27 mouse cellular contexts compared by ENCODE assay signal in the genomic region with DNA sequence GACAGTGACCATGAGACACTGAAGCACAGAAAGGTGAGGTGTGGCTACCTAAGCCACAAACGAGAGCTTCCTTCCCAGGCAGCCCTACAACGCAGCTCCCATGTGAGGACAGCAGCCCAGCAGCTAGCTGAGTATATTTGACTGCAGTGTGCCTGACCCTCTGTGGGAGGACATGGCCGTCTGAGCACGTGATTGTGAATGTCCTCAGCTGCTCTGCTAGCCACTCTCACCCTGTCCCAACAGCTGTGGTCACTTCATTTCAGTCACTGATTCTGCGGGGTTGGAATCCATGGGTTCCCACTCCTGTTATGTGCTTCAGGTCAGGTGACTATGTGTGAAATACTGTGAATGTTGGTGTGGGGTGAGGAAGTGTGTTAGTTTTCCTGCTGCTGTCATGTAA. TPM values are rescaled to one million over a fixed set of nuclear protein-coding genes. Genes with fewer than 3 reads are reported as not detected.
DNase-seq lines count a peak whose midpoint lies in the region; ATAC-seq and TF ChIP-seq lines count a peak whose summit lies in the region.
"Had no signal": no experiment of that assay in that cellular context is flagged by ENCODE, and none has a peak within 500 bp of the region (broad histone marks: within the 10 kb centered on the region; RNA-seq: fewer than 3 reads in every experiment).

No protein-coding gene starts in this region.

- WGBS in kidney, embryonic 14.5 days: 50% methylated on average over 5 of the region's 5 CpGs
- 46% methylated on average over 5 of the region's 5 CpGs for WGBS in kidney, adult 2 months
- WGBS in lung, embryonic 16.5 days: 57% methylated on average over 5 of the region's 5 CpGs

- peaks cover 5% of the 10 kb centered on the region for H3K79me2 ChIP-seq in myocyte (ENCODE audit: control insufficient read depth, insufficient read depth)

- no peak overlapping the region for H3K9ac ChIP-seq in kidney, embryonic 14.5 days (ENCODE audit: low read depth, low read length)
- H3K9ac ChIP-seq in lung, embryonic 16.5 days (ENCODE audit: low read length): no peak overlapping the region
- H3K9ac ChIP-seq: embryonic facial prominence, embryonic 13.5 days; hindbrain, embryonic 12.5 days; limb, embryonic 12.5 days; neural tube, embryonic 15.5 days; stomach, embryonic 15.5 days had no signal

- DNase-seq in kidney, adult 2 months: no peak
- no peak for DNase-seq in lung, postnatal 25 days (ENCODE audit: low spot score)
- peak; percentile 48 for DNase-seq in kidney, postnatal 14 days
- DNase-seq in gastrocnemius, adult 8-10 months (ENCODE audit: low spot score in 2 of 2): no peak
- DNase-seq: adrenal gland, postnatal 14 days; cerebellum, adult 11-12 months; cerebellum, adult 9-11 months; embryo, embryonic 11 days; heart, postnatal 36 days; midbrain, embryonic 14.5 days; right cerebral cortex, postnatal 25 days; thymus, postnatal 14 days had no signal

- H3K4me1 ChIP-seq in kidney, embryonic 14.5 days (ENCODE audit: control insufficient read depth, insufficient read depth, low read length): 0 out of 2 replicates have a peak, but pooled peaks cover 5% of the 10 kb centered on the region
- H3K4me1 ChIP-seq in kidney, adult 2 months (ENCODE audit: control insufficient read depth, insufficient read depth, low read length): no peaks in the 10 kb centered on the region; the same call in 1 of the 2 replicates
- H3K4me1 ChIP-seq in lung, embryonic 16.5 days (replicated peaks; ENCODE audit: control insufficient read depth, insufficient read depth, low read length): peaks cover 10% of the 10 kb centered on the region

- no peak overlapping the region for H3K27ac ChIP-seq in kidney, embryonic 14.5 days (ENCODE audit: low read depth, low read length)
- H3K27ac ChIP-seq in kidney, adult 2 months (ENCODE audit: insufficient read depth, low read depth, low read length): no peak overlapping the region
- H3K27ac ChIP-seq in lung, embryonic 16.5 days (ENCODE audit: low read length): no peak overlapping the region
- H3K27ac ChIP-seq: embryonic facial prominence, embryonic 13.5 days; gastrocnemius, adult 2 months; hindbrain, embryonic 12.5 days; limb, embryonic 12.5 days; neural tube, embryonic 15.5 days; stomach, embryonic 15.5 days had no signal

- no peak overlapping the region for H3ac ChIP-seq in myocyte (ENCODE audit: control insufficient read depth, insufficient read length)

- no peak overlapping the region for H3K4me2 ChIP-seq in kidney, embryonic 14.5 days (replicated peaks; ENCODE audit: low read depth, low read length)
- no peak overlapping the region for H3K4me2 ChIP-seq in lung, embryonic 16.5 days (ENCODE audit: low read depth, low read length)
- peak overlapping the region; percentile 24 for H3K4me2 ChIP-seq in myocyte (ENCODE audit: low read depth)
- H3K4me2 ChIP-seq: embryonic facial prominence, embryonic 13.5 days; heart, embryonic 11.5 days; hindbrain, embryonic 12.5 days; limb, embryonic 12.5 days; liver, embryonic 11.5 days; neural tube, embryonic 15.5 days; stomach, embryonic 15.5 days had no signal

- no peak overlapping the region for H3K4me3 ChIP-seq in kidney, embryonic 14.5 days (ENCODE audit: low read length)
- H3K4me3 ChIP-seq in kidney, adult 2 months (ENCODE audit: insufficient read depth, low read depth, low read length): no peak overlapping the region
- H3K4me3 ChIP-seq in lung, embryonic 16.5 days (ENCODE audit: low read length): no peak overlapping the region
- no peak overlapping the region for H3K4me3 ChIP-seq in myocyte
- H3K4me3 ChIP-seq: embryonic facial prominence, embryonic 13.5 days; erythroblast, embryonic 14.5 days; gastrocnemius, adult 2 months; hindbrain, embryonic 12.5 days; limb, embryonic 12.5 days; neural tube, embryonic 15.5 days; stomach, embryonic 15.5 days had no signal

- TF ChIP-seq CTCF in kidney, adult 2 months (conservative IDR thresholded peaks at IDR 0.05; ENCODE audit: insufficient read depth, insufficient read length, low read depth, low read length): no peak

- no peak for TF ChIP-seq POLR2A in kidney, adult 2 months (IDR thresholded peaks at IDR 0.05; ENCODE audit: low read depth, low read length)
- peak; percentile 26 for TF ChIP-seq POLR2A in myocyte (IDR thresholded peaks at IDR 0.05; ENCODE audit: insufficient read length, low read depth)

- H3K36me3 ChIP-seq in kidney, embryonic 14.5 days (ENCODE audit: control insufficient read depth, insufficient read depth, low read length): no peaks in the 10 kb centered on the region
- no peaks in the 10 kb centered on the region for H3K36me3 ChIP-seq in kidney, adult 2 months (ENCODE audit: control insufficient read depth, insufficient read depth, low read length)
- H3K36me3 ChIP-seq in lung, embryonic 16.5 days (ENCODE audit: control insufficient read depth, insufficient read depth, low read length): no peaks in the 10 kb centered on the region
- H3K36me3 ChIP-seq in myocyte (ENCODE audit: control insufficient read depth, insufficient read depth): peaks cover 9% of the 10 kb centered on the region
- H3K36me3 ChIP-seq: stomach, embryonic 15.5 days had no signal

- H3K9me3 ChIP-seq in kidney, embryonic 14.5 days (ENCODE audit: control insufficient read depth, low read length): no peaks in the 10 kb centered on the region
- H3K9me3 ChIP-seq in lung, embryonic 16.5 days (ENCODE audit: control insufficient read depth, low read length): no peaks in the 10 kb centered on the region
- H3K9me3 ChIP-seq: embryonic facial prominence, embryonic 13.5 days; hindbrain, embryonic 12.5 days; limb, embryonic 12.5 days; neural tube, embryonic 15.5 days; stomach, embryonic 15.5 days had no signal

- 0 out of 2 replicates have a peak, but pooled peaks have one; percentile 29 for ATAC-seq in kidney, embryonic 14.5 days (ENCODE audit: low FRiP score, low TSS enrichment)
- peak; percentile 61 for ATAC-seq in lung, embryonic 16.5 days (ENCODE audit: low read depth)
- ATAC-seq: CD4-positive, CD25-positive, alpha-beta regulatory T cell, adult 4 months; forebrain, embryonic 16.5 days; intestine, embryonic 16.5 days had no signal

- H3K27me3 ChIP-seq in kidney, embryonic 14.5 days (ENCODE audit: control insufficient read depth, insufficient read depth, low read length): no peaks in the 10 kb centered on the region
- H3K27me3 ChIP-seq in kidney, adult 2 months (replicated peaks; ENCODE audit: control insufficient read depth, insufficient read depth, low read length): no peaks in the 10 kb centered on the region
- H3K27me3 ChIP-seq in lung, embryonic 16.5 days (ENCODE audit: control insufficient read depth, insufficient read depth, low read depth, low read length): no peaks in the 10 kb centered on the region
- H3K27me3 ChIP-seq in myocyte (ENCODE audit: control insufficient read depth, insufficient read depth, insufficient read length): no peaks in the 10 kb centered on the region
- H3K27me3 ChIP-seq: embryonic facial prominence, embryonic 13.5 days; hindbrain, embryonic 12.5 days; limb, embryonic 12.5 days; neural tube, embryonic 15.5 days; stomach, embryonic 15.5 days had no signal

TF ChIP-seq in myocyte, 11 proteins besides CTCF, POLR2A, EP300 and RAD21:
- TF ChIP-seq MYOG (IDR thresholded peaks at IDR 0.05; ENCODE audit: control insufficient read depth in 1 of 3, insufficient read depth in 1 of 3, insufficient read length in 2 of 3, low read depth in 2 of 3): peak; percentile 44 to 92 (median 88)
- no peak for TF ChIP-seq REST (IDR thresholded peaks at IDR 0.05; ENCODE audit: insufficient read depth, insufficient read length)
- peak; percentile 60 for TF ChIP-seq TCF3 (IDR thresholded peaks at IDR 0.05; ENCODE audit: insufficient read length, low read depth)
- no peak for TF ChIP-seq POLR2AphosphoS2 (IDR thresholded peaks at IDR 0.05; ENCODE audit: insufficient read length, low read depth)
- TF ChIP-seq CEBPB (IDR thresholded peaks at IDR 0.05; ENCODE audit: insufficient read depth, poor library complexity, severe bottlenecking): no peak
- peak; percentile 47 for TF ChIP-seq USF1 (IDR thresholded peaks at IDR 0.05; ENCODE audit: low read depth)
- TF ChIP-seq MYOD1 (IDR thresholded peaks at IDR 0.05; ENCODE audit: control insufficient read depth in 1 of 3, insufficient read length in 2 of 3, low read depth in 2 of 3): peak; percentile 45 to 92 (median 71)
- no peak for TF ChIP-seq MAX (IDR thresholded peaks at IDR 0.05; ENCODE audit: low read depth)
- TF ChIP-seq TCF12 (IDR thresholded peaks at IDR 0.05; ENCODE audit: insufficient read depth, poor library complexity, severe bottlenecking): peak; percentile 52

RNA-seq across cellular contexts. Expression of a gene that starts 18.4 kb away (rescaled TPM):
- 2.7 and 3.1 TPM in 2 replicates for polyA plus RNA-seq in kidney, embryonic 14.5 days (2014; fragmentation: Nextera tagmentation; extraction: Ambion mirVana)
- polyA plus RNA-seq in kidney, adult 2 months (2012; rRNA removed): 3.1 and 3.4 TPM in 2 replicates
- polyA plus RNA-seq in lung, embryonic 16.5 days (2015; fragmentation: Nextera tagmentation; extraction: Ambion mirVana): 1.8 TPM in 2 replicates
- polyA plus RNA-seq in myocyte (2012; fragmentation: generic; extraction: Trizol): 3.7 TPM
- 1 to 10 TPM; 4.7 to 5.5 (median 4.9) TPM for total RNA-seq in gastrocnemius, adult 8-10 months (2022)
